Mouse (Mus musculus) midbrain, embryonic 16.5 days (tissue): Measurements from ENCODE around the gene Lrp6. TPM values are rescaled to one million over a fixed set of nuclear protein-coding genes. Genes with fewer than 3 reads are reported as not detected.

Experiments used
- ATAC-seq: fragments of 200-750 bp; cut with Nextera tagmentation; 2 replicates; pipeline ENCODE4 v1.8.0; 2017; ENCODE audit warnings: moderate TSS enrichment
- H3K27ac ChIP-seq: fragments of 300-500 bp; sonication (generic); 2 replicates; pipeline ENCODE4 v1.5.1; 2014; ENCODE audit warnings: mild to moderate bottlenecking, low read length, mixed read lengths
- H3K27me3 ChIP-seq: fragments of 300-500 bp; sonication (generic); 2 replicates; pipeline ENCODE4 v1.6.1; 2014; ENCODE audit warnings: low read depth, low read length, mixed read lengths; ENCODE audit not compliant: control insufficient read depth, insufficient read depth
- H3K36me3 ChIP-seq: fragments of 300-500 bp; sonication (generic); 2 replicates; pipeline ENCODE4 v1.6.1; 2014; ENCODE audit warnings: mild to moderate bottlenecking, low read length, moderate library complexity, mixed read lengths; ENCODE audit not compliant: control insufficient read depth, insufficient read depth
- H3K4me1 ChIP-seq: fragments of 300-500 bp; sonication (generic); 2 replicates; pipeline ENCODE4 v1.6.1; 2014; ENCODE audit warnings: mild to moderate bottlenecking, low read length, mixed read lengths; ENCODE audit not compliant: control insufficient read depth, insufficient read depth
- H3K4me2 ChIP-seq: fragments of 300-500 bp; sonication (generic); 2 replicates; pipeline ENCODE4 v1.6.1; 2014; ENCODE audit warnings: mild to moderate bottlenecking, low read length, mixed read lengths
- H3K4me3 ChIP-seq: fragments of 300-500 bp; sonication (generic); 2 replicates; pipeline ENCODE4 v1.5.1; 2014; ENCODE audit warnings: low read depth, mild to moderate bottlenecking, low read length, moderate library complexity, mixed read lengths
- H3K9ac ChIP-seq: fragments of 300-500 bp; sonication (generic); 2 replicates; pipeline ENCODE4 v1.6.1; 2014; ENCODE audit warnings: low read depth, low read length, mixed read lengths
- H3K9me3 ChIP-seq: fragments of 300-500 bp; sonication (generic); replicated peaks from 2 replicates; pipeline ENCODE4 v1.6.1; 2014; ENCODE audit warnings: mild to moderate bottlenecking, low read length, mixed read lengths; ENCODE audit not compliant: control insufficient read depth, poor library complexity, severe bottlenecking
- WGBS: fragments of 180-500 bp; shearing (Covaris S2); extraction: QIAGEN DNeasy Blood & Tissue Kit; methylation state at CpG from one replicate; pipeline ENCODE4 v1.1.7; 2014; 5-methylcytosine and 5-hydroxymethylcytosine counted together
- polyA plus RNA-seq: library from polyadenylated mRNA; unstranded; fragments of >200 nt; fragmentation: Nextera tagmentation; extraction: Ambion mirVana; gene quantifications from 2 replicates; pipeline ENCODE4 v1.2.1, GENCODE M21; 2015

Gene Lrp6
- polyA plus RNA-seq, 1 experiment from 2014 or later = 14.4 TPM

- H3K36me3 ChIP-seq = no peaks in the 10 kb centered on the region
- H3K9me3 ChIP-seq = no peaks in the 10 kb centered on the region
- no peak overlapping the region for H3K9ac ChIP-seq
- H3K27ac ChIP-seq = no peak overlapping the region
- no peak overlapping the region for H3K4me3 ChIP-seq
- no peak overlapping the region for H3K4me2 ChIP-seq
- H3K27me3 ChIP-seq = no peaks in the 10 kb centered on the region
- ATAC-seq = no peak
- H3K4me1 ChIP-seq = peaks cover 5% of the 10 kb centered on the region
Measured at GRCm38 (mm10) chr6:134543607-134544006, 23.2 kb downstream of the Lrp6 start.

- ATAC-seq = no peak
- no peaks in the 10 kb centered on the region for H3K36me3 ChIP-seq
- no peak overlapping the region for H3K4me2 ChIP-seq
- H3K27me3 ChIP-seq = no peaks in the 10 kb centered on the region
- no peak overlapping the region for H3K9ac ChIP-seq
- H3K4me3 ChIP-seq = no peak overlapping the region
- 96% methylated on average over 2 of the region's 2 CpGs for WGBS
- no peak overlapping the region for H3K27ac ChIP-seq
- peaks cover 7% of the 10 kb centered on the region for H3K4me1 ChIP-seq
- no peaks in the 10 kb centered on the region for H3K9me3 ChIP-seq
Measured at GRCm38 (mm10) chr6:134542374-134542773, 24.4 kb downstream of the Lrp6 start.

- Histone ChIP-seq H3K4me1 (peaks cover 7% of the 10 kb centered on the region), H3K4me2 (no peak overlapping the region), H3K9ac (no peak overlapping the region), H3K36me3 (no peaks in the 10 kb centered on the region), H3K4me3 (no peak overlapping the region), H3K9me3 (no peaks in the 10 kb centered on the region), H3K27me3 (no peaks in the 10 kb centered on the region), H3K27ac (no peak overlapping the region)
- WGBS = 83% methylated on average over 6 of the region's 6 CpGs
- ATAC-seq = no peak
Measured at GRCm38 (mm10) chr6:134540161-134540560, 26.6 kb downstream of the Lrp6 start.

- ATAC-seq = no peak
- Histone ChIP-seq H3K27me3 (no peaks in the 10 kb centered on the region), H3K9me3 (no peaks in the 10 kb centered on the region), H3K4me1 (peaks cover 7% of the 10 kb centered on the region), H3K36me3 (no peaks in the 10 kb centered on the region), H3K4me2 (no peak overlapping the region), H3K9ac (no peak overlapping the region), H3K27ac (no peak overlapping the region), H3K4me3 (no peak overlapping the region)
- 94% methylated on average over 3 of the region's 3 CpGs for WGBS
Measured at GRCm38 (mm10) chr6:134539459-134539858, 27.3 kb downstream of the Lrp6 start.

GRCm38 (mm10) chr6:134538805-134539204 lies 28.0 kb downstream of the Lrp6 start:
- no peak for ATAC-seq
- Histone ChIP-seq H3K9me3 (no peaks in the 10 kb centered on the region), H3K36me3 (no peaks in the 10 kb centered on the region), H3K27me3 (no peaks in the 10 kb centered on the region), H3K4me1 (peaks cover 5% of the 10 kb centered on the region; the same call in 1 of the 2 replicates), H3K9ac (no peak overlapping the region), H3K27ac (no peak overlapping the region), H3K4me2 (no peak overlapping the region), H3K4me3 (no peak overlapping the region)
- 93% methylated on average over 4 of the region's 4 CpGs for WGBS

GRCm38 (mm10) chr6:134537461-134538117 lies 29.2 kb downstream of the Lrp6 start:
- H3K27ac ChIP-seq = peak overlapping the region; percentile 38; the same call in 1 of the 2 replicates

GRCm38 (mm10) chr6:134535169-134535568 lies 31.6 kb downstream of the Lrp6 start:
- H3K27me3 ChIP-seq = no peaks in the 10 kb centered on the region
- no peak for ATAC-seq
- 60% methylated on average over 7 of the region's 7 CpGs for WGBS
- H3K9ac ChIP-seq = no peak overlapping the region
- H3K4me3 ChIP-seq = no peak overlapping the region
- no peak overlapping the region for H3K27ac ChIP-seq
- H3K9me3 ChIP-seq = no peaks in the 10 kb centered on the region
- 0 out of 2 replicates have a peak, but pooled peaks cover 3% of the 10 kb centered on the region for H3K4me1 ChIP-seq
- H3K4me2 ChIP-seq = no peak overlapping the region
- no peaks in the 10 kb centered on the region for H3K36me3 ChIP-seq

More at GRCm38 (mm10) chr6:134537461-134538117, 29.2 kb downstream of the Lrp6 start:
- Histone ChIP-seq H3K4me1 (0 out of 2 replicates have a peak, but pooled peaks cover 3% of the 10 kb centered on the region), H3K4me2 (no peak overlapping the region), H3K36me3 (no peaks in the 10 kb centered on the region), H3K27me3 (no peaks in the 10 kb centered on the region), H3K9me3 (no peaks in the 10 kb centered on the region), H3K9ac (no peak overlapping the region), H3K4me3 (no peak overlapping the region)
- WGBS = 46% methylated on average over 10 of the region's 10 CpGs
- peak; percentile 55; the same call in 1 of the 2 replicates for ATAC-seq

GRCm38 (mm10) chr6:134533021-134533420 lies 33.7 kb downstream of the Lrp6 start:
- Histone ChIP-seq H3K4me3 (no peak overlapping the region), H3K4me2 (no peak overlapping the region), H3K36me3 (no peaks in the 10 kb centered on the region), H3K9ac (no peak overlapping the region), H3K27me3 (no peaks in the 10 kb centered on the region), H3K27ac (no peak overlapping the region), H3K9me3 (no peaks in the 10 kb centered on the region), H3K4me1 (peaks cover 6% of the 10 kb centered on the region)
- ATAC-seq = no peak
- WGBS = 73% methylated on average over 3 of the region's 3 CpGs

- WGBS = 65% methylated on average over 1 of the region's 1 CpGs
- Histone ChIP-seq H3K4me3 (no peak overlapping the region), H3K4me1 (peaks cover 13% of the 10 kb centered on the region), H3K9ac (no peak overlapping the region), H3K27ac (no peak overlapping the region), H3K9me3 (no peaks in the 10 kb centered on the region), H3K4me2 (no peak overlapping the region), H3K27me3 (no peaks in the 10 kb centered on the region), H3K36me3 (no peaks in the 10 kb centered on the region)
- no peak for ATAC-seq
Measured at GRCm38 (mm10) chr6:134531950-134532349, 34.8 kb downstream of the Lrp6 start.
